Mouse (Mus musculus): ENCODE measurements around the gene Rims4. TPM values are rescaled to one million over a fixed set of nuclear protein-coding genes. Genes with fewer than 3 reads are reported as not detected.

The Rims4 gene
- polyA plus RNA-seq, 1 experiment: 0.30 TPM

DNA sequence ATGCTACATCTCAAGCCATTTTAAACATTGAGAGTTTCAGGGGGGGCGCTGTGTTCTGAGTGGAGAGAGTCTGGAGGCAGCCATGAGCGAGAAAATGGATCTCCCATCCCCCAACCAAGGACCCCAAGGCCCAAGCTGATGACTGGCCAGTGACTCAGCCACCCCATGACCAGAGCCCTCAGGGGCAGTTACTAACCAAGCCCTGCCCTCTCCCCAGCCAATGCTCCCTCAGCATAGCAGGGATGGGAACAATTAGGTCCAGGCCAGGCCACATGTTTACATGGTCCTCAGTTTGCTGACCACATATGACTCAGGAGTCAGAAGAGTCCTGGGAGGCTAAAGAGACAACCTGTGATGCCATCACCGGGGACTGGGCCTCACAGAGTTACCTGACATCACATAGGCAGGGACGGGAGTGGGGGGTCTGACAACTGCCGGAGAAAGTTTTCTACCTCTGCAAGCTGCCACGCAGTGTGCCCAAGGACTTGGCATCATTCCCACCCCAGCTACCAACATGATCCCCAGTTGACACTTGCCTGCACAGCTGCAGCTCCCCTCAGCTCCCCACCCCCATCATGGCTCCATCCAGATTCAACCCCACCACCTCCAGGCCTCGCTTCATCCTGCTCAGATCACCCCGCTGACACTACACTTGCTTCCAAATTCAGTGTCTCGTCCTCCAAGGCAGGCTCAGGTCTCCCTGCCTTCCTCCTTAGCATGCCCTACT, 103.6 kb downstream of the Rims4 start:
- Histone ChIP-seq H3K27ac (ENCODE audit: control insufficient read depth, insufficient read depth, low read depth, low read length, poor library complexity) (no peak overlapping the region), H3K4me1 (ENCODE audit: control insufficient read depth, insufficient read depth, low read length) (peaks cover 5% of the 10 kb centered on the region), H3K4me3 (replicated peaks; ENCODE audit: control insufficient read depth, low read depth, low read length) (no peak overlapping the region)
- TF ChIP-seq POLR2A (IDR thresholded peaks at IDR 0.05; ENCODE audit: borderline replicate concordance, control insufficient read depth, low read depth, low read length): no peak
- TF ChIP-seq CTCF (IDR thresholded peaks at IDR 0.05; ENCODE audit: control insufficient read depth, insufficient read depth, low read length): no peak
- 71% methylated on average over 9 of the region's 9 CpGs for WGBS

DNA sequence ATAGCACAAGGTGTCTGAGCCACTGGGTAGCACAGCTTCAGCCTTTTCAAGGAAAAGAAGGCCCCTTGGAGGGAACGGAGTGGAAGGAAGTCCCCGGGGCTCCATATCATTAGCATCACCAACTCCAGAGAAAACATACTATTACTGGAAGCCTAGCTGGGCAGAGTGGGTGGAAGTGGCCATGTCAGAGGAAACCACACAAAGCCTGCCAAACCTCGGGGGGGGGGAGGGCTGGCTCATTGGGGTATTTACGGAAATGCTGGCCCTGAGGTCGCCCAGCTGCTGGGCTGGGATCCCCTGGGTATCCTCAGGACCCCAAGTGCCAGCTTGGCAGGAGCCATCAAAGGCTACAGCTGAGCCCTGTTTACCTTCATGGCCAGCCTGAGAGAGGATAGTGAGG, 105.4 kb downstream of the Rims4 start:
- TF ChIP-seq CTCF (IDR thresholded peaks at IDR 0.05; ENCODE audit: control insufficient read depth, insufficient read depth, low read length) (no peak), POLR2A (IDR thresholded peaks at IDR 0.05; ENCODE audit: borderline replicate concordance, control insufficient read depth, low read depth, low read length) (no peak)
- peaks cover 5% of the 10 kb centered on the region for H3K4me1 ChIP-seq (ENCODE audit: control insufficient read depth, insufficient read depth, low read length)
- peak overlapping the region; percentile 40; the same call in 1 of the 2 replicates for H3K27ac ChIP-seq (ENCODE audit: control insufficient read depth, insufficient read depth, low read depth, low read length, poor library complexity)
- 4% methylated on average over 5 of the region's 5 CpGs for WGBS
- no peak overlapping the region for H3K4me3 ChIP-seq (replicated peaks; ENCODE audit: control insufficient read depth, low read depth, low read length)

Other genes starting within 250 kb of the Rims4 start
- gene Ada, start 168.4 kb downstream of the Rims4 start, polyA plus RNA-seq (2011; ENCODE audit: insufficient read depth, insufficient read length, low replicate concordance, missing spikeins): 4.0 and 14.9 TPM in 2 replicates
- 3.1 and 12.3 TPM in 2 replicates for gene Ccn5, start 97.8 kb downstream of the Rims4 start, polyA plus RNA-seq (2011; ENCODE audit: insufficient read depth, insufficient read length, low replicate concordance, missing spikeins)
- not detected in 2 replicates for gene Kcnk15, start 65.0 kb downstream of the Rims4 start, polyA plus RNA-seq (2011; ENCODE audit: insufficient read depth, insufficient read length, low replicate concordance, missing spikeins)
- 38.3 and 61.2 TPM in 2 replicates for gene Ywhab, start 76.3 kb upstream of the Rims4 start, polyA plus RNA-seq (2011; ENCODE audit: insufficient read depth, insufficient read length, low replicate concordance, missing spikeins)
- gene Pabpc1l, start 106.8 kb upstream of the Rims4 start, polyA plus RNA-seq (2011; ENCODE audit: insufficient read depth, insufficient read length, low replicate concordance, missing spikeins): 8.6 and 10.8 TPM in 2 replicates
- gene Stk4, start 151.6 kb upstream of the Rims4 start, polyA plus RNA-seq (2011; ENCODE audit: insufficient read depth, insufficient read length, low replicate concordance, missing spikeins): 27.5 and 28.7 TPM in 2 replicates
- gene Tomm34, start 152.5 kb upstream of the Rims4 start, polyA plus RNA-seq (2011; ENCODE audit: insufficient read depth, insufficient read length, low replicate concordance, missing spikeins): 34.6 and 50.9 TPM in 2 replicates